Mouse (Mus musculus): Measurements from ENCODE around the gene Otulin.
A peak's percentile ranks its signal among the peaks of the same experiment; 100 is the strongest.

The Otulin gene

GRCm38 (mm10) chr15:27657866-27658265 is 27.4 kb upstream of the Otulin start:
- no peak for DNase-seq (ENCODE audit: extremely low spot score, low spot score)

GRCm38 (mm10) chr15:27656626-27657025 is 26.1 kb upstream of the Otulin start:
- no peak for DNase-seq (ENCODE audit: extremely low spot score, low spot score)

GRCm38 (mm10) chr15:27655015-27655414 is 24.5 kb upstream of the Otulin start:
- DNase-seq (ENCODE audit: extremely low spot score, low spot score): peak; percentile 59

GRCm38 (mm10) chr15:27647686-27648085 is 17.2 kb upstream of the Otulin start:
- DNase-seq (ENCODE audit: extremely low spot score, low spot score): no peak

- DNase-seq (ENCODE audit: extremely low spot score, low spot score): no peak
These were observed 16.2 kb upstream of the Otulin start for GRCm38 (mm10) chr15:27646665-27647064.

- DNase-seq (ENCODE audit: extremely low spot score, low spot score): no peak
These were observed 14.8 kb upstream of the Otulin start for GRCm38 (mm10) chr15:27645250-27645649.

GRCm38 (mm10) chr15:27642895-27643294 is 12.4 kb upstream of the Otulin start:
- no peak for DNase-seq (ENCODE audit: extremely low spot score, low spot score)

GRCm38 (mm10) chr15:27641171-27641570 is 10.7 kb upstream of the Otulin start:
- no peak for DNase-seq (ENCODE audit: extremely low spot score, low spot score)

- no peak for DNase-seq (ENCODE audit: extremely low spot score, low spot score)
These were observed 3.7 kb upstream of the Otulin start for GRCm38 (mm10) chr15:27633941-27634900.

- peak; percentile 45 for DNase-seq (ENCODE audit: extremely low spot score, low spot score)
These were observed 493 bp downstream of the Otulin start for GRCm38 (mm10) chr15:27629800-27630600.

- no peak for DNase-seq (ENCODE audit: extremely low spot score, low spot score)
These were observed 1.4 kb downstream of the Otulin start for GRCm38 (mm10) chr15:27629046-27629445.

GRCm38 (mm10) chr15:27627794-27628193 is 2.7 kb downstream of the Otulin start:
- no peak for DNase-seq (ENCODE audit: extremely low spot score, low spot score)

- DNase-seq (ENCODE audit: extremely low spot score, low spot score): no peak
These were observed 4.2 kb downstream of the Otulin start for GRCm38 (mm10) chr15:27626314-27626713.

GRCm38 (mm10) chr15:27625890-27626255 is 4.6 kb downstream of the Otulin start:
- no peak for DNase-seq (ENCODE audit: extremely low spot score, low spot score)

GRCm38 (mm10) chr15:27625014-27625889 is 5.2 kb downstream of the Otulin start:
- no peak for DNase-seq (ENCODE audit: extremely low spot score, low spot score)

GRCm38 (mm10) chr15:27623286-27623685 is 7.2 kb downstream of the Otulin start:
- no peak for DNase-seq (ENCODE audit: extremely low spot score, low spot score)

- no peak for DNase-seq (ENCODE audit: extremely low spot score, low spot score)
These were observed 9.9 kb downstream of the Otulin start for GRCm38 (mm10) chr15:27620475-27621185.

- no peak for DNase-seq (ENCODE audit: extremely low spot score, low spot score)
These were observed 10.8 kb downstream of the Otulin start for GRCm38 (mm10) chr15:27619683-27620082.

- no peak for DNase-seq (ENCODE audit: extremely low spot score, low spot score)
These were observed 11.5 kb downstream of the Otulin start for GRCm38 (mm10) chr15:27618778-27619533.

GRCm38 (mm10) chr15:27617227-27617626 is 13.3 kb downstream of the Otulin start:
- no peak for DNase-seq (ENCODE audit: extremely low spot score, low spot score)

Data from neural tube, embryonic 10.5 days (tissue).